Mouse (Mus musculus) forebrain, embryonic 16.5 days (tissue): ENCODE data around the gene Fam129a. TPM values are rescaled to one million over a fixed set of nuclear protein-coding genes. Genes with fewer than 3 reads are reported as not detected.
"Not testable (repeated sequence)": the region's sequence is repeated elsewhere in the genome, so short reads cannot be mapped to it uniquely, and the experiment has no call there.

Source experiments
- ATAC-seq: fragments of 200-750 bp; cut with Nextera tagmentation; 2 replicates; pipeline ENCODE4 v1.8.0; 2017; ENCODE audit warnings: mild to moderate bottlenecking, moderate library complexity
- H3K27ac ChIP-seq: fragments of 300-500 bp; sonication (generic); 2 replicates; pipeline ENCODE4 v1.5.1; 2014; ENCODE audit warnings: low read length, control low read depth
- H3K27me3 ChIP-seq: fragments of 300-500 bp; sonication (generic); replicated peaks from 2 replicates; pipeline ENCODE4 v1.6.1; 2014; ENCODE audit warnings: low read length; ENCODE audit not compliant: control insufficient read depth, insufficient read depth
- H3K36me3 ChIP-seq: fragments of 300-500 bp; sonication (generic); 2 replicates; pipeline ENCODE4 v1.6.1; 2014; ENCODE audit not compliant: control insufficient read depth, insufficient read depth
- H3K4me1 ChIP-seq: fragments of 300-500 bp; sonication (generic); replicated peaks from 2 replicates; pipeline ENCODE4 v1.6.1; 2014; ENCODE audit warnings: low read length; ENCODE audit not compliant: control insufficient read depth, insufficient read depth
- H3K4me2 ChIP-seq: fragments of 300-500 bp; sonication (generic); 2 replicates; pipeline ENCODE4 v1.6.1; 2014; ENCODE audit warnings: mild to moderate bottlenecking, low read length, control low read depth
- H3K4me3 ChIP-seq: fragments of 300-500 bp; sonication (generic); replicated peaks from 2 replicates; pipeline ENCODE4 v1.5.1; 2014; ENCODE audit warnings: mild to moderate bottlenecking, low read length, control low read depth
- H3K9ac ChIP-seq: fragments of 300-500 bp; sonication (generic); replicated peaks from 2 replicates; pipeline ENCODE4 v1.6.1; 2014; ENCODE audit warnings: low read depth, low read length, control low read depth
- H3K9me3 ChIP-seq: fragments of 300-500 bp; sonication (generic); 2 replicates; pipeline ENCODE4 v1.6.1; 2016; ENCODE audit warnings: low read length; ENCODE audit not compliant: control insufficient read depth
- WGBS: fragments of 180-500 bp; shearing (Covaris S2); extraction: QIAGEN DNeasy Blood & Tissue Kit; methylation state at CpG from one replicate; pipeline ENCODE4 v1.1.7; 2014; 5-methylcytosine and 5-hydroxymethylcytosine counted together
- polyA plus RNA-seq: library from polyadenylated mRNA; unstranded; fragments of >200 nt; fragmentation: Nextera tagmentation; extraction: Ambion mirVana; gene quantifications from 2 replicates; pipeline ENCODE4 v1.2.1, GENCODE M21; 2015

Fam129a gene
- polyA plus RNA-seq, 1 experiment from 2014 or later: 0.68 TPM

DNA sequence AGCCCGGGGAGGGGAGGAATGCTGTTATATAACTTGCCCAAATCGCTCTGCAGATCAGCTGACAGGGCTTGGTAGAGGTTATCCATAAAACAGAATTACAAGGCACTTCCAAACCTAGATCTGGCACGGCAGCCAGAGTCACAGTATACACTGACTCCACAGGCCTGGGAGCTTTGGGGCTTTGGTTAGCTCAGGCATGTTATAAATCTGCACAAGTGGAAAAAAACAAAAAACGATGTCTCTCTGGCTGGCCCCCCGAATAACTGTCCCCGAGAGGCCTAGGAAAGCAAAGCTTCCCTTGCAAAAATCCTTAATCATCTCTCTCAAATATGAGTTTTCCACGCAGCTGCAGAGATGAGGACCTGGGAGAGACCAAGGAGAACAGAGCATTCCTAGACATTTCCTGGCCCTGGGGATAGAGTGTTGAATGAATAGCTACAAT, 113.5 kb downstream of the Fam129a start:
- WGBS: 79% methylated on average over 7 of the region's 7 CpGs
- no peak overlapping the region for H3K27ac ChIP-seq
- H3K4me2 ChIP-seq: no peak overlapping the region
- H3K9ac ChIP-seq: no peak overlapping the region
- peaks cover 7% of the 10 kb centered on the region for H3K4me1 ChIP-seq
- no peaks in the 10 kb centered on the region for H3K9me3 ChIP-seq
- H3K36me3 ChIP-seq: no peaks in the 10 kb centered on the region
- no peaks in the 10 kb centered on the region for H3K27me3 ChIP-seq
- no peak for ATAC-seq
- H3K4me3 ChIP-seq: no peak overlapping the region

- Histone ChIP-seq H3K36me3 (no peaks in the 10 kb centered on the region), H3K9me3 (no peaks in the 10 kb centered on the region), H3K9ac (no peak overlapping the region), H3K4me3 (no peak overlapping the region), H3K4me2 (no peak overlapping the region), H3K27ac (no peak overlapping the region), H3K27me3 (no peaks in the 10 kb centered on the region), H3K4me1 (peaks cover 7% of the 10 kb centered on the region)
- WGBS: 58% methylated on average over 5 of the region's 5 CpGs
- no peak for ATAC-seq
These were observed 114.0 kb downstream of the Fam129a start for GRCm38 (mm10) chr1:151684978-151685377.

DNA sequence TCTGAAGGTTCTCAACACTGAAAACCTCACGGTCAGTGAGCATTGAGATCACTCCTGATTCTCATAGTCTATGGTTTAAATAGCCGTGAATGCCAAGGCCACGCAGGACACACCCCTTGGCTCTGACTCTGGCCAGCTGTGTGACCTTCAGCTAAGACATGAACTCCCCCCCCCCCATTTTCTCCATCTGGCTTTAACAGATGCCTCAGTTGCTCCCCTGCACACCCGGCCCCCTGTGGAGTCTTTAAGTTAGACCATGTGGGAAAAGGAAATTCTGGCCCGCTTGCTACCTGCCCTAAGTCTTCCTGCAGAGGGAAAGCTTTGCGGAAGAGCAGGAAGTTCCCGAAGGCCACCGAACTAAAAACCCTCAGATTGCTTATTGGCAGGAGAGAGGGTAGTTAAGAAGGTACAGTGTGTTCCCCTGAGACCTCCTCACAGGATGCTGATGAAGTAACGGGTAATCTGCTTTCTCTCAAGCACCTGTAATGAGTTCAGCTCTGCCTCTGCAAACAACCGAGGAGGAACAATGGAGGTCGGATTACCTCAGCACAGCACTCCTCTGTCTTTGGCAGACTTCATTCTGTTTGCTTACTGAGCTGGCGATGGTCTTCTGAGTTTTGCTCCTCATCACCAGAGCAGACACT, 114.8 kb downstream of the Fam129a start:
- Histone ChIP-seq H3K27me3 (no peaks in the 10 kb centered on the region), H3K4me2 (no peak overlapping the region), H3K27ac (no peak overlapping the region), H3K4me3 (no peak overlapping the region), H3K9me3 (no peaks in the 10 kb centered on the region), H3K36me3 (no peaks in the 10 kb centered on the region), H3K9ac (no peak overlapping the region), H3K4me1 (peaks cover 7% of the 10 kb centered on the region)
- WGBS: 6% methylated on average over 12 of the region's 12 CpGs
- ATAC-seq: no peak

- ATAC-seq: no peak
- H3K4me2 ChIP-seq: no peak overlapping the region
These were observed 115.7 kb downstream of the Fam129a start for GRCm38 (mm10) chr1:151686696-151687095.

GRCm38 (mm10) chr1:151689032-151689431, 118.0 kb downstream of the Fam129a start:
- Histone ChIP-seq H3K36me3 (no peaks in the 10 kb centered on the region), H3K9me3 (no peaks in the 10 kb centered on the region), H3K27ac (no peak overlapping the region), H3K4me1 (peaks cover 7% of the 10 kb centered on the region), H3K4me2 (no peak overlapping the region), H3K9ac (no peak overlapping the region), H3K27me3 (no peaks in the 10 kb centered on the region), H3K4me3 (no peak overlapping the region)
- 51% methylated on average over 5 of the region's 5 CpGs for WGBS
- no peak for ATAC-seq

More at GRCm38 (mm10) chr1:151686696-151687095, 115.7 kb downstream of the Fam129a start:
- Histone ChIP-seq H3K27ac (no peak overlapping the region), H3K36me3 (no peaks in the 10 kb centered on the region), H3K4me1 (peaks cover 7% of the 10 kb centered on the region), H3K27me3 (no peaks in the 10 kb centered on the region), H3K9me3 (no peaks in the 10 kb centered on the region), H3K9ac (no peak overlapping the region), H3K4me3 (no peak overlapping the region)
- 66% methylated on average over 8 of the region's 8 CpGs for WGBS

GRCm38 (mm10) chr1:151689561-151689960, 118.6 kb downstream of the Fam129a start:
- ATAC-seq: no peak
- no peak overlapping the region for H3K4me2 ChIP-seq
- H3K27ac ChIP-seq: no peak overlapping the region
- no peak overlapping the region for H3K9ac ChIP-seq
- H3K9me3 ChIP-seq: no peaks in the 10 kb centered on the region
- H3K27me3 ChIP-seq: no peaks in the 10 kb centered on the region
- peaks cover 7% of the 10 kb centered on the region for H3K4me1 ChIP-seq
- 79% methylated on average over 8 of the region's 8 CpGs for WGBS
- H3K4me3 ChIP-seq: no peak overlapping the region
- no peaks in the 10 kb centered on the region for H3K36me3 ChIP-seq

GRCm38 (mm10) chr1:151690061-151690460, 119.1 kb downstream of the Fam129a start:
- Histone ChIP-seq H3K27me3 (no peaks in the 10 kb centered on the region), H3K4me1 (peaks cover 7% of the 10 kb centered on the region), H3K9me3 (no peaks in the 10 kb centered on the region), H3K9ac (no peak overlapping the region), H3K27ac (no peak overlapping the region), H3K4me3 (no peak overlapping the region), H3K4me2 (no peak overlapping the region), H3K36me3 (no peaks in the 10 kb centered on the region)
- 85% methylated on average over 6 of the region's 6 CpGs for WGBS
- no peak for ATAC-seq

DNA sequence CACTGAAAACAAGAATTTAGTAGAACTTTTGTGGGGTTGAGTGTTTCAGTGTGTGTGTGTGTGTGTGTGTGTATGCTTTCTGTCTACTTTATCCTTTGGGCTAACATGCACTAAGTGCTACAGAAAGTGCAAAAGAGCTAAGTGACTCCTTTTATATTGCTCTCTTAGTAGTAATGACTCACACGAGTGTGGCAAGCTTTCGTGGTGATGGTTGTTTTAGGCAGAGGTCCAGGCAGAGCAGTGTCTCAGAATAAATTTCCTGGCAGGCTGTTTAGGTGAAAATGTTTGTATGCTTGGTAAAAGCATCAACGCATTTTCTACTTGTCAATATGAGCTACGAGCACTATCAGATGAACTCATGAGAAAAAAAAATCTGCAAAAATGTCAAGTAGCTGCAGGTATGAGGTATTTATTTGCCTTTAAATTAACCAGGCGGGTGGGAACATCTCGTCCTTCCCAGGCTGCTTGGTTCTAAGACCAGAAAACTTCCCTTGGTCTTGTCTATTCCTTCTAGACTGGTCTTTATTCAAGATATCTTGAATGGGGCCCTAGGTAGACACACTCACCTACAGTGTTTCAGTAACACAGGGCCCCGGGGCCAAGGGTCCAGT, 119.7 kb downstream of the Fam129a start:
- H3K36me3 ChIP-seq: no peaks in the 10 kb centered on the region
- ATAC-seq: no peak
- WGBS: 67% methylated on average over 7 of the region's 7 CpGs
- H3K4me3 ChIP-seq: no peak overlapping the region
- no peaks in the 10 kb centered on the region for H3K9me3 ChIP-seq
- no peak overlapping the region for H3K9ac ChIP-seq
- peaks cover 5% of the 10 kb centered on the region for H3K4me1 ChIP-seq
- H3K4me2 ChIP-seq: no peak overlapping the region
- no peak overlapping the region for H3K27ac ChIP-seq
- H3K27me3 ChIP-seq: no peaks in the 10 kb centered on the region

GRCm38 (mm10) chr1:151692867-151693266, 121.9 kb downstream of the Fam129a start:
- not testable (repeated sequence) for H3K9me3 ChIP-seq, H3K4me3 ChIP-seq, ATAC-seq, H3K4me2 ChIP-seq, H3K36me3 ChIP-seq, H3K27me3 ChIP-seq, H3K27ac ChIP-seq, H3K9ac ChIP-seq, H3K4me1 ChIP-seq
- 76% methylated on average over 6 of the region's 6 CpGs for WGBS
